Mouse (Mus musculus): ENCODE measurements around the gene Rnaseh1. TPM values are rescaled to one million over a fixed set of nuclear protein-coding genes. Genes with fewer than 3 reads are reported as not detected.

The Rnaseh1 gene
- 7.2 and 9.5 TPM in 2 replicates for polyA plus RNA-seq (2012; rRNA removed; ENCODE audit: low replicate concordance)

DNA sequence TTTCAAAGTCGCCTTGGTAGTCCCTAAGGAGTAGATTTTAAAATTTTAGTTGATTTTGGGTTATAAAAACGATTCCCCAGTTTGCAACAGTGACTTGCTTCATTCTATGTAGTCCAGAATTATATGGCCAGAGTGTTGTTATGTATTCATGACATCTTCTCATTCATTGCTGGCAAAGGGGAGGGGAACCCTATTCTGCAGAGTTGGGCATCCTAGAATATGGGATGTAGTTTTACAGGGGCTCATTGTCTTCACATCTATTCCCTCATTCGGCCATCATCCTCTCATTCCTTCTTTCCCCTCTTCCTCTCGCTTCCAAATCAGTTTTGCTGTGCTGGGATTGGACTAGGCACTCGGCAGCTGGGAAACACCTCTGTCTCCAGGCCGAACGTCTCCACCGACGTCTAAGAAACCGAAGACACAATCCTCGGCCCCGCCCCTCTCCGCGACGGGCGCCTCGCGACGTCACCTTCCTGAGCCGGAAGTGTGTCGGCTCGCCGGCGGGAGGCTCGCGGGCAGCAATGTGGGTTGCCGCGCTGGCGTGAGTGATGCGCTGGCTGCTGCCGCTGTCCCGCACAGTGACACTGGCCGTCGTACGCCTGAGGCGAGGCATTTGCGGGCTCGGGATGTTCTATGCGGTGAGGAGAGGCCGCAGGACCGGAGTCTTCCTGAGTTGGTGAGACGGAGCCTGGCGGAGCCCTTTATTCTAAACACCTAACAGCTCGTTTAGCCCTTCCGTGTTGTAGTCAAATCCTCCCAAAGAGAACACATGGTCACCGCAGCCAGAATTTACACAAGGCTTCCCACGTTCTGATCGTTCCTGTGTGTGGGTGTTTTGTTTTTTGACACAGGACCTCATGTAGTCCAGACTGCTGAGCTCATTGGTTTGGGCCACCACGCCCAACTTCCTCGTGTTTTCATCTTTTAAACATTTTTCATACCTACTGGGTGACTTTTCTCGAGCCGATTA, at the start of gene Rnaseh1:
TSS of gene Rnaseh1 (plus strand) at position 462 of the 970 bp plus-strand sequence.

DNA sequence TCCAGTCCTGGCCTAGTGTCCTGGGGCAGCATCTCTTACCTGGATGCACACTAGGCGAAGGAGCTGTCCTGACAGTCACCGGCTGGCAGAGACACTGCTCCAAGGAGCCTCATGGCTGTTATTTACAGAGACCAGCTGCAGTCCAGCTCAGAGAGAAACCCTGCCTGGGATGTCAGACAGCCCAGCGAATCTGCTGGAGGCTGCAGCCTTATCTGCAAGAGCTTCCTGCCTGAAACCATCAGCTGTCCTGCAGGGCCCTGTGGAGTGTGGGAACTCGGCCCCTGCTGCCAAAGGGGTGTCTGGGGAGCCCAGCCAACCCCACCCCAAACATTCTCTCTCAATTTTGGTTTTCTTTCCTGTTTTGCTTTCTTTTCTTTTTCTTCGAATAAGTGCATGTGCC, 26.2 kb upstream of the Rnaseh1 start, which contains the start of gene Colec11:
TSS of gene Colec11 (minus strand) at position 183 of the 400 bp plus-strand sequence.

DNA sequence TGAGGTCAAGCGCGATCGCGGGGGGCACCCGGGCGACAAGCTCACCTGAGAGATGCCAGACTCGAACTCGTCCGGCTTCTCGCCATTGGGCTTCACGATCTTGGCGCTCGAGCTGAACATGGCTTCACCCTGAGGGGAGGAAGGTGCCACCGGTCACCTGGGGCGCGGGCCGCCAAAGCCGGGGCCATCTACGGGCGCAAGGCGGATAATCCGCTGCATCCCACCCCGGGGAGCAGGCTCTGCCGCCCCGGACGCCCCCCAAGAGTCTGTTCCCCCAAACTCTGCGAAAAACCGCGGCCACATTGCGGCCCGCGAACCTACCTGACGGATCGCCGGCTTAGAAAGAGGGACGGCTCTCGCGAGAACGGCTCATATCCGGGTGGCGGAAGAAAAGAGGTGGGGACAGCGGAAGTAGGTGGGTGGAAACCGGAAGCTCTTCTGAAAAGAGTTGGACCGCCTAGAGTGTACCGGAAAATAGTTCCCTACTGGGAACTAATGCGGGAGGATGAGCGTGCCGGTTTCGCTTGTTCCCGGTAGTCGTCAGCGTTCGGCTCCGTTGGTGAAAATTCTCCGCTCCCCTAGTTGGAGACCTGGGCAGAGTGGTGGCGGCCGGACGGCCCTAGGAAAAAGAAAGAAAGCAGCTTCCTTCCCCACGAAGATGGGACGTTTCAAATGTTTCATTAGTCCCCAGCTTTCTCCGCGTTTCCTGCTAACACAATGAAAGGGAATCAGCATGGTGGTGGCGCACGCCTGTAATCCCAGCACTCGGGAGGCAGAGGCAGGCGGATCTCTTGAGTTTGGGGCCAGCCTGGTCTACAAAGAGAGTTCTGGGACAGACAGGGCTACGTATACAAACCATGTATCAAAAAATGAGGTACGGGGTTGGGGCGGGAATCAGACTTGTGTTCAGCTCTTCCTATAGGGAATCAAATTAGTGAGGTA, 13.6 kb upstream of the Rnaseh1 start, which contains the start of gene Rps7:
TSS of gene Rps7 (minus strand) at position 419 of the 942 bp plus-strand sequence.

DNA sequence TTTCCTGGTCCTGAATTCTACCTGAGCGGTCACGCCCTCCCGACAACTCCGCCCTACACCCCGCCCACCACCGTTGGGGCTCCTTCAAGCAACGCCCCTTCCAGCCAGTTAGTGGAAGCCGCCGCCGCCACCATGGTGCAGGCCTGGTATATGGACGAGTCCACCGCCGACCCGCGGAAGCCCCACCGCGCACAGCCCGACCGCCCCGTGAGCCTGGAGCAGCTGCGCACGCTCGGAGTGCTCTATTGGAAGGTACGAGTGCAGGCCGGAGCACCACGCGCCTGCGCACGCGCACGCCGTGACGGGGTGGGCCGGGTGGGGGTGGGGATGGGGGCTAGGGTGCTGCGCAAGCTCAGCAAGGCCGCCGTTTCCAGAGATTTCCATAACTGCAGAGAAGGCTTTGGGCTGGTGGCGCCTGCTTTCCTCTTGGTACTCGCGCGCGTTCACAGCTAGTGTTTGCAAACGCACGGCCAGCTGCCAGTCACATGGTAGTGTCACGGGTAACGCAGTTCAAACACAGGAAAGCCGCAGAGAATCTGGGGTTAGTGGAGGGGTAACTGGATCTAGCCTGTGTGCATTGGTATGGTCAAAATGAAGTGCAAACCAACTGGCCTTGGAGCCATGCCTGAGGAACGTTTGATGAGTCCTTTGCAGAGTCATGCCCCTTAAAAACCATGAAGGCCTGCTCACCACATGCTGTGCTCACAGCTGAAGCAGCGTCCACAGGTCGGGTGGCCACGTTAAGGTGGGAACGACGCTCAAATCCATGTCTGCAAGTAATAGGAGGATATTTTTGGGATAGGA, 25.9 kb downstream of the Rnaseh1 start, which contains the start of gene Adi1:
TSS of gene Adi1 (plus strand) at position 111 of the 804 bp plus-strand sequence.

Other genes starting within 250 kb of the Rnaseh1 start
- not detected in 2 replicates for gene Dcdc2c, start 97.2 kb upstream of the Rnaseh1 start, polyA plus RNA-seq (2012; rRNA removed; ENCODE audit: low replicate concordance)
- gene Allc, start 67.1 kb upstream of the Rnaseh1 start, polyA plus RNA-seq (2012; rRNA removed; ENCODE audit: low replicate concordance): 0.10 TPM in 1 of 2 replicates, not detected in the other
- 1.9 and 2.2 TPM in 2 replicates for gene Colec11, start 26.2 kb upstream of the Rnaseh1 start, polyA plus RNA-seq (2012; rRNA removed; ENCODE audit: low replicate concordance)
- 190 and 201 TPM in 2 replicates for gene Rps7, start 13.6 kb upstream of the Rnaseh1 start, polyA plus RNA-seq (2012; rRNA removed; ENCODE audit: low replicate concordance)
- 12.2 and 28.6 TPM in 2 replicates for gene Adi1, start 25.6 kb downstream of the Rnaseh1 start, polyA plus RNA-seq (2012; rRNA removed; ENCODE audit: low replicate concordance)
- 23.3 and 28.1 TPM in 2 replicates for gene Trappc12, start 100.9 kb downstream of the Rnaseh1 start, polyA plus RNA-seq (2012; rRNA removed; ENCODE audit: low replicate concordance)
- gene Eipr1, start 102.2 kb downstream of the Rnaseh1 start, polyA plus RNA-seq (2012; rRNA removed; ENCODE audit: low replicate concordance): 35.5 and 47.2 TPM in 2 replicates